Mouse (Mus musculus): ENCODE measurements around the gene Taf4.

GRCm38 (mm10) chr2:179977344-179978025 is 1.0 kb upstream of the Taf4 start:
- no peak for TF ChIP-seq POLR2A (IDR thresholded peaks at IDR 0.05; ENCODE audit: control insufficient read depth, extremely low read depth, insufficient read depth, low read length, poor library complexity)
- no peak for TF ChIP-seq CTCF (IDR thresholded peaks at IDR 0.05; ENCODE audit: borderline replicate concordance, control insufficient read depth, extremely low read depth, insufficient read depth, low read length, poor library complexity)

Data from thymus, adult 2 months (tissue).